In genomic region chr2:173251675-173252074, GRCm38 (mm10) we compare ENCODE assay signal across 12 mouse cellular contexts. TPM values are rescaled to one million over a fixed set of nuclear protein-coding genes. Genes with fewer than 3 reads are reported as not detected.
A peak's percentile ranks its signal among the peaks of the same experiment; 100 is the strongest.
DNase-seq lines count a peak whose midpoint lies in the region; ATAC-seq and TF ChIP-seq lines count a peak whose summit lies in the region.
"Had no signal": no experiment of that assay in that cellular context is flagged by ENCODE, and none has a peak within 500 bp of the region (broad histone marks: within the 10 kb centered on the region; RNA-seq: fewer than 3 reads in every experiment).

No protein-coding gene starts in this region.

- peak; percentile 47 for DNase-seq in heart, postnatal 4 days
- DNase-seq in heart, postnatal 14 days = no peak
- DNase-seq in stomach, postnatal 0 days (ENCODE audit: low spot score) = no peak
- DNase-seq in left cerebral cortex, postnatal 14 days (ENCODE audit: low spot score in 2 of 2) = peak; percentile 77 to 84
- DNase-seq in spleen, postnatal 36 days (ENCODE audit: low spot score in 2 of 2) = no peak
- no peak for DNase-seq in adrenal gland, postnatal 10 days
- DNase-seq: adrenal gland, adult 8-10 months; lung, adult 18-20 months; spleen, adult 18-20 months had no signal

- no peaks in the 10 kb centered on the region for H3K27me3 ChIP-seq in stomach, embryonic 14.5 days (ENCODE audit: control insufficient read depth, insufficient read depth, low read length)
- H3K27me3 ChIP-seq in stomach, postnatal 0 days (ENCODE audit: control insufficient read depth, insufficient read depth, low read length) = no peaks in the 10 kb centered on the region

- no peak overlapping the region for H3K4me2 ChIP-seq in stomach, embryonic 14.5 days (replicated peaks; ENCODE audit: low read depth, low read length)
- no peak overlapping the region for H3K4me2 ChIP-seq in stomach, postnatal 0 days (replicated peaks; ENCODE audit: low read depth)

- intact Hi-C loops in heart, postnatal 14 days (cut with DNase I) = no loop called here
- intact Hi-C loops in left cerebral cortex, postnatal 14 days (cut with DNase I) = no loop called here

- 51% methylated on average over 9 of the region's 9 CpGs for WGBS in stomach, embryonic 14.5 days
- 32% methylated on average over 9 of the region's 9 CpGs for WGBS in stomach, postnatal 0 days

- no peak overlapping the region for H3K4me3 ChIP-seq in stomach, embryonic 14.5 days (ENCODE audit: low read depth, low read length)
- no peak overlapping the region for H3K4me3 ChIP-seq in stomach, postnatal 0 days (ENCODE audit: low read depth, low read length)
- H3K4me3 ChIP-seq: erythroblast, embryonic 14.5 days; left cerebral cortex, adult 2 months had no signal

- no peak for TF ChIP-seq EP300 in stomach, postnatal 0 days (optimal IDR thresholded peaks at IDR 0.05)

- no peak for ATAC-seq in stomach, embryonic 14.5 days (ENCODE audit: insufficient number of reproducible peaks, insufficient read depth, low FRiP score, low read depth)
- no peak for ATAC-seq in stomach, postnatal 0 days (ENCODE audit: low FRiP score, low TSS enrichment)

- H3K9me3 ChIP-seq in stomach, embryonic 14.5 days (ENCODE audit: control insufficient read depth, low read depth, low read length) = no peaks in the 10 kb centered on the region
- H3K9me3 ChIP-seq in stomach, postnatal 0 days (ENCODE audit: control insufficient read depth, low read length) = no peaks in the 10 kb centered on the region

- no peak for TF ChIP-seq CTCF in stomach, postnatal 0 days (IDR thresholded peaks at IDR 0.05; ENCODE audit: low read depth)

- no peak overlapping the region for H3K9ac ChIP-seq in stomach, embryonic 14.5 days (replicated peaks; ENCODE audit: low read depth, low read length)
- H3K9ac ChIP-seq in stomach, postnatal 0 days (ENCODE audit: low read length) = no peak overlapping the region

- no peaks in the 10 kb centered on the region for H3K36me3 ChIP-seq in stomach, embryonic 14.5 days (ENCODE audit: control insufficient read depth, insufficient read depth, low read length)
- no peaks in the 10 kb centered on the region for H3K36me3 ChIP-seq in stomach, postnatal 0 days (ENCODE audit: control insufficient read depth, insufficient read depth, low read length)

- peaks cover 93% of the 10 kb centered on the region for H3K4me1 ChIP-seq in stomach, embryonic 14.5 days (ENCODE audit: control insufficient read depth, insufficient read depth, low read length)
- peaks cover 37% of the 10 kb centered on the region for H3K4me1 ChIP-seq in stomach, postnatal 0 days (replicated peaks; ENCODE audit: control insufficient read depth, insufficient read depth)

- H3K27ac ChIP-seq in stomach, embryonic 14.5 days (ENCODE audit: low read length) = peak overlapping the region; percentile 49; the same call in 1 of the 2 replicates
- no peak overlapping the region for H3K27ac ChIP-seq in stomach, postnatal 0 days (replicated peaks)
- H3K27ac ChIP-seq: left cerebral cortex, adult 2 months had no signal

RNA-seq across cellular contexts. Expression of gene Pmepa1, which starts 24.7 kb away (rescaled TPM):
- total RNA-seq in heart, postnatal 4 days (2021) = 10 to 100 TPM; 53.5 to 57.3 TPM
- total RNA-seq in heart, postnatal 14 days (2021) = 10 to 100 TPM; 32.4 to 32.5 TPM
- polyA plus RNA-seq in stomach, embryonic 14.5 days (2014; fragmentation: Nextera tagmentation; extraction: Ambion mirVana) = 13.3 and 14.8 TPM in 2 replicates
- polyA plus RNA-seq in stomach, postnatal 0 days (2015; fragmentation: Nextera tagmentation; extraction: Ambion mirVana) = 6.1 and 7.0 TPM in 2 replicates
- 10 to 100 TPM; 43.3 to 56.9 TPM for total RNA-seq in left cerebral cortex, postnatal 14 days (2021)
- 100 to 1,000 TPM in 1 of 2 experiments, 10 to 100 TPM in 1; 83.1 to 111 TPM for total RNA-seq in adrenal gland, postnatal 10 days (2021)

RNA-seq across cellular contexts. Expression of gene Zbp1, which starts 33.0 kb away (rescaled TPM):
- total RNA-seq in heart, postnatal 4 days (2021) = under 1 TPM in 1 of 2 experiments, not detected in 1; 0.14 TPM
- under 1 TPM; 0.31 to 0.44 TPM for total RNA-seq in heart, postnatal 14 days (2021)
- 0.91 TPM in 1 of 2 replicates, not detected in the other for polyA plus RNA-seq in stomach, embryonic 14.5 days (2014; fragmentation: Nextera tagmentation; extraction: Ambion mirVana)
- 4.6 and 5.0 TPM in 2 replicates for polyA plus RNA-seq in stomach, postnatal 0 days (2015; fragmentation: Nextera tagmentation; extraction: Ambion mirVana)
- total RNA-seq in left cerebral cortex, postnatal 14 days (2021) = not detected
- 1 to 10 TPM in 1 of 2 experiments, under 1 TPM in 1; 0.90 to 2.3 TPM for total RNA-seq in adrenal gland, postnatal 10 days (2021)
- polyA plus RNA-seq: erythroblast, embryonic 14.5 days had no signal

Comparison
In these comparisons a context has a peak if more than half of its experiments do, and no peak if none do; other contexts are left out.
1. DNase-seq: peak in heart, postnatal 4 days (single experiment) and left cerebral cortex, postnatal 14 days (2 of 2); none in heart, postnatal 14 days (0 of 2), stomach, postnatal 0 days (single experiment), spleen, postnatal 36 days (0 of 2) and adrenal gland, postnatal 10 days (single experiment).